Mouse (Mus musculus): ENCODE results near the gene Eef1e1. TPM values are rescaled to one million over a fixed set of nuclear protein-coding genes. Genes with fewer than 3 reads are reported as not detected.

The Eef1e1 gene
- polyA plus RNA-seq, 1 experiment = 44.7 TPM

GRCm38 (mm10) chr13:38602243-38602832 lies 56.5 kb downstream of the Eef1e1 start:
- TF ChIP-seq MYOG (IDR thresholded peaks at IDR 0.05; ENCODE audit: control insufficient read depth in 1 of 3, insufficient read depth in 1 of 3, insufficient read length in 2 of 3, low read depth in 2 of 3) (no peak), MYOD1 (IDR thresholded peaks at IDR 0.05; ENCODE audit: control insufficient read depth in 1 of 3, insufficient read length in 2 of 3, low read depth in 2 of 3) (no peak), SRF (IDR thresholded peaks at IDR 0.05; ENCODE audit: control insufficient read depth, insufficient read length, low read depth) (no peak), POLR2AphosphoS2 (IDR thresholded peaks at IDR 0.05; ENCODE audit: insufficient read length, low read depth) (no peak), CEBPB (IDR thresholded peaks at IDR 0.05; ENCODE audit: insufficient read depth, poor library complexity, severe bottlenecking) (no peak), TCF12 (IDR thresholded peaks at IDR 0.05; ENCODE audit: insufficient read depth, poor library complexity, severe bottlenecking) (no peak), REST (IDR thresholded peaks at IDR 0.05; ENCODE audit: insufficient read depth, insufficient read length) (no peak), POLR2A (IDR thresholded peaks at IDR 0.05; ENCODE audit: insufficient read length, low read depth) (no peak), E2F4 (IDR thresholded peaks at IDR 0.05; ENCODE audit: insufficient read depth) (no peak), MAX (IDR thresholded peaks at IDR 0.05; ENCODE audit: low read depth) (no peak), USF1 (IDR thresholded peaks at IDR 0.05; ENCODE audit: low read depth) (no peak), TCF3 (IDR thresholded peaks at IDR 0.05; ENCODE audit: insufficient read length, low read depth) (no peak)
- H3K36me3 ChIP-seq (ENCODE audit: control insufficient read depth, insufficient read depth) = peaks cover 9% of the 10 kb centered on the region
- H3ac ChIP-seq (ENCODE audit: control insufficient read depth, insufficient read length) = no peak overlapping the region
- no peaks in the 10 kb centered on the region for H3K27me3 ChIP-seq (ENCODE audit: control insufficient read depth, insufficient read depth, insufficient read length)
- H3K4me3 ChIP-seq = no peak overlapping the region
- no peak overlapping the region for H3K4me2 ChIP-seq (ENCODE audit: low read depth)
- no peaks in the 10 kb centered on the region for H3K79me2 ChIP-seq (ENCODE audit: control insufficient read depth, insufficient read depth)

- no peak overlapping the region for H3K4me3 ChIP-seq
These were observed 58.0 kb downstream of the Eef1e1 start for GRCm38 (mm10) chr13:38600811-38601210.

GRCm38 (mm10) chr13:38597076-38597475 lies 61.8 kb downstream of the Eef1e1 start:
- H3K4me3 ChIP-seq = no peak overlapping the region
- no peak for TF ChIP-seq MAX (IDR thresholded peaks at IDR 0.05; ENCODE audit: low read depth)
- no peak for TF ChIP-seq CEBPB (IDR thresholded peaks at IDR 0.05; ENCODE audit: insufficient read depth, poor library complexity, severe bottlenecking)
- no peak for TF ChIP-seq REST (IDR thresholded peaks at IDR 0.05; ENCODE audit: insufficient read depth, insufficient read length)
- no peak for TF ChIP-seq USF1 (IDR thresholded peaks at IDR 0.05; ENCODE audit: low read depth)
- no peak for TF ChIP-seq E2F4 (IDR thresholded peaks at IDR 0.05; ENCODE audit: insufficient read depth)
- TF ChIP-seq TCF3 (IDR thresholded peaks at IDR 0.05; ENCODE audit: insufficient read length, low read depth) = no peak
- no peak for TF ChIP-seq POLR2AphosphoS2 (IDR thresholded peaks at IDR 0.05; ENCODE audit: insufficient read length, low read depth)
- no peak for TF ChIP-seq SRF (IDR thresholded peaks at IDR 0.05; ENCODE audit: control insufficient read depth, insufficient read length, low read depth)
- TF ChIP-seq MYOG (IDR thresholded peaks at IDR 0.05; ENCODE audit: control insufficient read depth in 1 of 3, insufficient read depth in 1 of 3, insufficient read length in 2 of 3, low read depth in 2 of 3) = no peak
- TF ChIP-seq TCF12 (IDR thresholded peaks at IDR 0.05; ENCODE audit: insufficient read depth, poor library complexity, severe bottlenecking) = no peak
- TF ChIP-seq MYOD1 (IDR thresholded peaks at IDR 0.05; ENCODE audit: control insufficient read depth in 1 of 3, insufficient read length in 2 of 3, low read depth in 2 of 3) = no peak
- TF ChIP-seq POLR2A (IDR thresholded peaks at IDR 0.05; ENCODE audit: insufficient read length, low read depth) = no peak
- peaks cover 2% of the 10 kb centered on the region for H3K36me3 ChIP-seq (ENCODE audit: control insufficient read depth, insufficient read depth)
- no peaks in the 10 kb centered on the region for H3K79me2 ChIP-seq (ENCODE audit: control insufficient read depth, insufficient read depth)
- no peak overlapping the region for H3ac ChIP-seq (ENCODE audit: control insufficient read depth, insufficient read length)
- no peak overlapping the region for H3K4me2 ChIP-seq (ENCODE audit: low read depth)
- H3K27me3 ChIP-seq (ENCODE audit: control insufficient read depth, insufficient read depth, insufficient read length) = no peaks in the 10 kb centered on the region

More at GRCm38 (mm10) chr13:38600811-38601210, 58.0 kb downstream of the Eef1e1 start:
- Histone ChIP-seq H3K36me3 (ENCODE audit: control insufficient read depth, insufficient read depth) (peaks cover 9% of the 10 kb centered on the region), H3ac (ENCODE audit: control insufficient read depth, insufficient read length) (no peak overlapping the region), H3K27me3 (ENCODE audit: control insufficient read depth, insufficient read depth, insufficient read length) (no peaks in the 10 kb centered on the region), H3K79me2 (ENCODE audit: control insufficient read depth, insufficient read depth) (no peaks in the 10 kb centered on the region), H3K4me2 (ENCODE audit: low read depth) (no peak overlapping the region)
- TF ChIP-seq REST (IDR thresholded peaks at IDR 0.05; ENCODE audit: insufficient read depth, insufficient read length) (no peak), POLR2AphosphoS2 (IDR thresholded peaks at IDR 0.05; ENCODE audit: insufficient read length, low read depth) (no peak), MAX (IDR thresholded peaks at IDR 0.05; ENCODE audit: low read depth) (no peak), E2F4 (IDR thresholded peaks at IDR 0.05; ENCODE audit: insufficient read depth) (no peak), TCF3 (IDR thresholded peaks at IDR 0.05; ENCODE audit: insufficient read length, low read depth) (no peak), TCF12 (IDR thresholded peaks at IDR 0.05; ENCODE audit: insufficient read depth, poor library complexity, severe bottlenecking) (no peak), MYOG (IDR thresholded peaks at IDR 0.05; ENCODE audit: control insufficient read depth in 1 of 3, insufficient read depth in 1 of 3, insufficient read length in 2 of 3, low read depth in 2 of 3) (no peak), CEBPB (IDR thresholded peaks at IDR 0.05; ENCODE audit: insufficient read depth, poor library complexity, severe bottlenecking) (no peak)

GRCm38 (mm10) chr13:38596461-38596860 lies 62.4 kb downstream of the Eef1e1 start:
- Histone ChIP-seq H3ac (ENCODE audit: control insufficient read depth, insufficient read length) (no peak overlapping the region), H3K79me2 (ENCODE audit: control insufficient read depth, insufficient read depth) (no peaks in the 10 kb centered on the region), H3K27me3 (ENCODE audit: control insufficient read depth, insufficient read depth, insufficient read length) (no peaks in the 10 kb centered on the region), H3K4me2 (ENCODE audit: low read depth) (no peak overlapping the region), H3K36me3 (ENCODE audit: control insufficient read depth, insufficient read depth) (no peaks in the 10 kb centered on the region), H3K4me3 (no peak overlapping the region)
- TF ChIP-seq REST (IDR thresholded peaks at IDR 0.05; ENCODE audit: insufficient read depth, insufficient read length) = no peak

Other genes with a start within 250 kb of the Eef1e1 start
- gene Txndc5, start 130.2 kb downstream of the Eef1e1 start, polyA plus RNA-seq (2012; fragmentation: generic; extraction: Trizol) = 127 TPM
- 8.7 TPM for gene Bloc1s5, start 23.9 kb downstream of the Eef1e1 start, polyA plus RNA-seq (2012; fragmentation: generic; extraction: Trizol)